Mouse (Mus musculus): ENCODE results near the gene Cog4. TPM values are rescaled to one million over a fixed set of nuclear protein-coding genes. Genes with fewer than 3 reads are reported as not detected.
A peak's percentile ranks its signal among the peaks of the same experiment; 100 is the strongest.
"Not testable (repeated sequence)": the region's sequence is repeated elsewhere in the genome, so short reads cannot be mapped to it uniquely, and the experiment has no call there.

Gene Cog4
- polyA plus RNA-seq, 1 experiment: not detected

- 28% methylated on average over 3 of the region's 3 CpGs for WGBS
- no peak for TF ChIP-seq CTCF (IDR thresholded peaks at IDR 0.05; ENCODE audit: insufficient read depth, low read depth, low read length)
- no peak for TF ChIP-seq POLR2A (IDR thresholded peaks at IDR 0.05; ENCODE audit: insufficient read depth, low read depth, low read length)
- Histone ChIP-seq H3K4me1 (ENCODE audit: control insufficient read depth, insufficient read depth, low read length) (peaks cover 18% of the 10 kb centered on the region), H3K27ac (ENCODE audit: insufficient read depth, low read depth, low read length) (peak overlapping the region; percentile 13; the same call in 1 of the 2 replicates), H3K4me3 (ENCODE audit: insufficient read depth, low read depth, low read length) (peak overlapping the region; percentile 93)
These were observed 74.4 kb downstream of the Cog4 start for GRCm38 (mm10) chr8:110920773-110921277.

GRCm38 (mm10) chr8:110921492-110922230, 75.3 kb downstream of the Cog4 start:
- 48% methylated on average over 7 of the region's 7 CpGs for WGBS
- TF ChIP-seq POLR2A (IDR thresholded peaks at IDR 0.05; ENCODE audit: insufficient read depth, low read depth, low read length) (no peak), CTCF (IDR thresholded peaks at IDR 0.05; ENCODE audit: insufficient read depth, low read depth, low read length) (no peak)
- Histone ChIP-seq H3K4me3 (ENCODE audit: insufficient read depth, low read depth, low read length) (peak overlapping the region; percentile 19; the same call in 1 of the 2 replicates), H3K27ac (ENCODE audit: insufficient read depth, low read depth, low read length) (no peak overlapping the region), H3K4me1 (ENCODE audit: control insufficient read depth, insufficient read depth, low read length) (peaks cover 21% of the 10 kb centered on the region)

GRCm38 (mm10) chr8:110925691-110926140, 79.3 kb downstream of the Cog4 start:
- Histone ChIP-seq H3K27ac (ENCODE audit: insufficient read depth, low read depth, low read length) (no peak overlapping the region), H3K4me1 (ENCODE audit: control insufficient read depth, insufficient read depth, low read length) (peaks cover 25% of the 10 kb centered on the region), H3K4me3 (ENCODE audit: insufficient read depth, low read depth, low read length) (no peak overlapping the region)
- WGBS: 88% methylated on average over 8 of the region's 8 CpGs
- no peak for TF ChIP-seq CTCF (IDR thresholded peaks at IDR 0.05; ENCODE audit: insufficient read depth, low read depth, low read length)
- no peak for TF ChIP-seq POLR2A (IDR thresholded peaks at IDR 0.05; ENCODE audit: insufficient read depth, low read depth, low read length)

GRCm38 (mm10) chr8:110926690-110927089, 80.3 kb downstream of the Cog4 start:
- no peak overlapping the region for H3K27ac ChIP-seq (ENCODE audit: insufficient read depth, low read depth, low read length)
- peaks cover 21% of the 10 kb centered on the region for H3K4me1 ChIP-seq (ENCODE audit: control insufficient read depth, insufficient read depth, low read length)
- no peak for TF ChIP-seq CTCF (IDR thresholded peaks at IDR 0.05; ENCODE audit: insufficient read depth, low read depth, low read length)
- TF ChIP-seq POLR2A (IDR thresholded peaks at IDR 0.05; ENCODE audit: insufficient read depth, low read depth, low read length): no peak
- no peak overlapping the region for H3K4me3 ChIP-seq (ENCODE audit: insufficient read depth, low read depth, low read length)
- 27% methylated on average over 5 of the region's 5 CpGs for WGBS

DNA sequence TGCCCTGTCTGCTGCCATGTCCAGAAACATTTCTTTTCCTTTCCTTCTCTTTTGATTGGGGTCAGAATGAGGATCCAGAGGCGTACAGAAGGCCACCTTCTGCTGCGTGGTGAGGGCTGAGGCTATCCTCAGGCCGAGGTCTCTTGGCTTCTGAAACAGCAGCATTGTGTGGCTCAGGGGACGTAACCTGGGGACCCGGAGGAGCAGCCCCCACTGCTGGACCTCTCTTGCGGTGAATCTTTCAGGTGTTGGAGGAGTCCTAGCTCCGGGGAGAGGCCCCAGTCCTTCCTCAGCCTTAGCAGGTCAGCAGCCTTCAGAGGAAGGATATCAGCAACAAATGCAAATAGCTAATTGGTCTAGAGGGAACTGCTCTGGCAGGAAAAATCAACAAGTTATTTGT, 82.0 kb downstream of the Cog4 start:
- 89% methylated on average over 7 of the region's 7 CpGs for WGBS
- Histone ChIP-seq H3K27ac (ENCODE audit: insufficient read depth, low read depth, low read length) (no peak overlapping the region), H3K4me1 (ENCODE audit: control insufficient read depth, insufficient read depth, low read length) (peaks cover 18% of the 10 kb centered on the region), H3K4me3 (ENCODE audit: insufficient read depth, low read depth, low read length) (no peak overlapping the region)
- TF ChIP-seq POLR2A (IDR thresholded peaks at IDR 0.05; ENCODE audit: insufficient read depth, low read depth, low read length) (no peak), CTCF (IDR thresholded peaks at IDR 0.05; ENCODE audit: insufficient read depth, low read depth, low read length) (no peak)

GRCm38 (mm10) chr8:110929066-110929465, 82.7 kb downstream of the Cog4 start:
- no peak overlapping the region for H3K4me3 ChIP-seq (ENCODE audit: insufficient read depth, low read depth, low read length)

GRCm38 (mm10) chr8:110929672-110930071, 83.3 kb downstream of the Cog4 start:
- 96% methylated on average over 8 of the region's 8 CpGs for WGBS
- not testable (repeated sequence) for H3K27ac ChIP-seq (ENCODE audit: insufficient read depth, low read depth, low read length); H3K4me3 ChIP-seq (ENCODE audit: insufficient read depth, low read depth, low read length)
- H3K4me1 ChIP-seq (ENCODE audit: control insufficient read depth, insufficient read depth, low read length): peaks cover 18% of the 10 kb centered on the region

More at GRCm38 (mm10) chr8:110929066-110929465, 82.7 kb downstream of the Cog4 start:
- WGBS: 73% methylated on average over 5 of the region's 5 CpGs
- no peak for TF ChIP-seq POLR2A (IDR thresholded peaks at IDR 0.05; ENCODE audit: insufficient read depth, low read depth, low read length)
- Histone ChIP-seq H3K27ac (ENCODE audit: insufficient read depth, low read depth, low read length) (no peak overlapping the region), H3K4me1 (ENCODE audit: control insufficient read depth, insufficient read depth, low read length) (peaks cover 18% of the 10 kb centered on the region)

GRCm38 (mm10) chr8:110931176-110931939, 85.0 kb downstream of the Cog4 start:
- Histone ChIP-seq H3K4me1 (ENCODE audit: control insufficient read depth, insufficient read depth, low read length) (peaks cover 18% of the 10 kb centered on the region), H3K27ac (ENCODE audit: insufficient read depth, low read depth, low read length) (no peak overlapping the region)
- WGBS: 67% methylated on average over 12 of the region's 12 CpGs

More at GRCm38 (mm10) chr8:110931176-110931939, 85.0 kb downstream of the Cog4 start:
- TF ChIP-seq CTCF (IDR thresholded peaks at IDR 0.05; ENCODE audit: insufficient read depth, low read depth, low read length) (no peak), POLR2A (IDR thresholded peaks at IDR 0.05; ENCODE audit: insufficient read depth, low read depth, low read length) (no peak)
- no peak overlapping the region for H3K4me3 ChIP-seq (ENCODE audit: insufficient read depth, low read depth, low read length)

Other genes starting within 250 kb of the Cog4 start
- not detected in 2 replicates for gene Vac14, start 228.0 kb upstream of the Cog4 start, polyA plus RNA-seq (2012; ENCODE audit: insufficient read depth, insufficient read length, low replicate concordance, missing spikeins)
- not detected in 2 replicates for gene Mtss1l, start 125.1 kb upstream of the Cog4 start, polyA plus RNA-seq (2012; ENCODE audit: insufficient read depth, insufficient read length, low replicate concordance, missing spikeins)
- not detected in 2 replicates for gene Il34, start 40.7 kb upstream of the Cog4 start, polyA plus RNA-seq (2012; ENCODE audit: insufficient read depth, insufficient read length, low replicate concordance, missing spikeins)
- gene Sf3b3, start 187 bp downstream of the Cog4 start, polyA plus RNA-seq (2012; ENCODE audit: insufficient read depth, insufficient read length, low replicate concordance, missing spikeins): 172 TPM in 1 of 2 replicates, not detected in the other
- gene Fuk, start 55.9 kb downstream of the Cog4 start, polyA plus RNA-seq (2012; ENCODE audit: insufficient read depth, insufficient read length, low replicate concordance, missing spikeins): not detected in 2 replicates
- not detected in 2 replicates for gene St3gal2, start 73.3 kb downstream of the Cog4 start, polyA plus RNA-seq (2012; ENCODE audit: insufficient read depth, insufficient read length, low replicate concordance, missing spikeins)
- gene Ddx19a, start 151.2 kb downstream of the Cog4 start, polyA plus RNA-seq (2012; ENCODE audit: insufficient read depth, insufficient read length, low replicate concordance, missing spikeins): not detected in 2 replicates
- gene Ddx19b, start 185.2 kb downstream of the Cog4 start, polyA plus RNA-seq (2012; ENCODE audit: insufficient read depth, insufficient read length, low replicate concordance, missing spikeins): not detected in 2 replicates
- gene Aars, start 186.5 kb downstream of the Cog4 start, polyA plus RNA-seq (2012; ENCODE audit: insufficient read depth, insufficient read length, low replicate concordance, missing spikeins): not detected in 2 replicates
- not detected in 2 replicates for gene Exosc6, start 209.7 kb downstream of the Cog4 start, polyA plus RNA-seq (2012; ENCODE audit: insufficient read depth, insufficient read length, low replicate concordance, missing spikeins)
- gene Clec18a, start 245.8 kb downstream of the Cog4 start, polyA plus RNA-seq (2012; ENCODE audit: insufficient read depth, insufficient read length, low replicate concordance, missing spikeins): not detected in 2 replicates
- gene Pdpr, start 248.0 kb downstream of the Cog4 start, polyA plus RNA-seq (2012; ENCODE audit: insufficient read depth, insufficient read length, low replicate concordance, missing spikeins): 61.5 TPM in 1 of 2 replicates, not detected in the other